Mouse (Mus musculus): ENCODE results near the gene Fgfr2. TPM values are rescaled to one million over a fixed set of nuclear protein-coding genes. Genes with fewer than 3 reads are reported as not detected.

Gene Fgfr2
- total RNA-seq, 2 experiments from 2014 or later: 0.26 to 0.51 TPM

DNA sequence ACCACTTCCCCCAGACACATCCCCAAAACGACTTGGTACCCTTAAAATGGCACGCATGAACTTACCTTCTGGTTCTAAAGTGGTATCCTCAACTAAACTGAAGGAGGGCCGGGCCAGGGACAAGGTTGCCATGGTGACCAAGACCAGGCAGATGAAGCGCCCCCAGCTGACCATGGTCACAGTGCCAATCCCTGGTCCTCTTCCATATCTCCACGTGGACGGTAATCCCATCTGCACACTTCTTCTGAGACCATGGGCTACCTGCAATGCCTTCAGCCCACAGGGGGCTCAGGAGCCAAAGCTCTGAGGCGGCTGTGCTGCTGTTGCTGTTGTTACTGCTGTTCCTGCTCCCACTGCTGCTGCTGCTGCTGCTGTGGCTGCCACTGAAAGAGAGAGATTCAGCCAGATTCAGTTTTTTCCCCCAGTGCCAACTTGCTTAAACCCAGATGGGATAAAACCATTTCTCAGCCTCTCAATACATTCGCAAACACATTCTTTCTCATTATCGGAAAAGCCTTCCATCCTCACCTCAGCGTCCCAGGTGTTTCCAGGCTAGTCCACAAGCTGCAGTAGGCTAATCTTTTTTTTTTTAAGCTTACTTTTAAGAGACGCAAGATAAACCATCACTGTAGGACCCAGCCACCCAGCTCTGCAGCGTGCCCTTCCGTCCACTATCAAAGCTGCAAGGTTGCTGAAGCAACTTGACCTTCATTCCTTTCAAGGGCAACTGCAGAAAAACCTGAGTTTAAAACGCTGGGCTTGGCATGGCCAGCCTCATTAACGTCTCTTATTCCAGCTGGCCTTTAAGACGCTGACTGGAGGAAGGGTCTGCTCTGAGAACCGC lies 2861.2 kb downstream of the Fgfr2 start:
- ATAC-seq (ENCODE audit: poor library complexity, severe bottlenecking): no peak

DNA sequence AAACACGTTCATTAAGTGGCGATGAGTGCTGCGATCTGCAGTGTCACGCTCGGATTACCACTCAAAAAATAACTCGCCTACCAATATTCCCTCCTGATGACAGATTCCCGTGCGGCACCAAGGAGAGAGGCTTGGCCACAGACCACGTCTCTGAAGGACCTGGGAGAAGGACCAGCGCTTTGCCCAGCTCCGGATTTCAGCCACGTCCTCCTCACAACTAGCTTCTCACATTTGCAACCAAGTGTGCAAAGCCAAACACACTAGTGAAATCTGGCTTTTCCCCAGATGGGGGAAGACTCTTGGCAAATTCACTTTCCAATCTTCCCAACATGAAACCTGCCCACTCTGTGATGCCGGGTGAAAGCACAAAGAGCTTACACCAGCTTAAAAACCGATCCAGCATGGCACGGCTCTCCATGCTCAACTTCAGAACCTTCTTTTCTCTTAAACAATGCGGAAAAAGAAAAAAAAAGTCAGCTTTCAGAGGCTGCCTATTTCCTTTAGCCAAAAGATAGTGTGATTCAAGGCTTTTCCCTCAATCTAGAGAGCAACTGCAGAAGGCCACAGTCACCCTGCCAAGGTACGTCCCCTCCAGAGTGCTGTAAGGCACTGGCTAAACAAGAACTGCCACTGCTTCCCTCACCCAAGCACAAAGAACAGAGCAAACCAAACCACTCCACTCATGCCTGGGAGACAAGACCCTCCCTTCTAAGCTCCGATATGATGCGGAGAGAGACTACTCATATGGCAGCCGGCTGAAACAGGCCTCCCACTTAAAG lies 2862.1 kb downstream of the Fgfr2 start:
- ATAC-seq (ENCODE audit: poor library complexity, severe bottlenecking): no peak

DNA sequence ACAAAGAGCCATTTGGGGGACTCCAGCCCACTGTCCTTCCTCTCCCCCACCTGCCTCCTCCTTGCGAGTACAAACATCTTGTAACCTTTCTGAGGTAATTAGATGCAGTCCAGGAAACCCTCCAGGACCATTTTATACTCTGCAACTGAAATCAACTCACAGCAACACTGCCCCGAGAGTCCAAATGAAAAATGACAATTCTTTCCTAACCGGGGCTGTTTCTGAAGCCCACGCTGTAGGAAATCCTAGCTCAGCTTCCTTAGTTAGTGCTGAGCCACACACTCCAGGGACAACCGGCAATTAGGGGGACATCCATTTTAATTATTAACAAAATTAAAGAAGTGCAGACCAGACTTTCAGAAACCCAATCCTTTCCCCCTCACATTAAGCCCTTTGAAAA lies 2863.1 kb downstream of the Fgfr2 start:
- ATAC-seq (ENCODE audit: poor library complexity, severe bottlenecking): no peak

DNA sequence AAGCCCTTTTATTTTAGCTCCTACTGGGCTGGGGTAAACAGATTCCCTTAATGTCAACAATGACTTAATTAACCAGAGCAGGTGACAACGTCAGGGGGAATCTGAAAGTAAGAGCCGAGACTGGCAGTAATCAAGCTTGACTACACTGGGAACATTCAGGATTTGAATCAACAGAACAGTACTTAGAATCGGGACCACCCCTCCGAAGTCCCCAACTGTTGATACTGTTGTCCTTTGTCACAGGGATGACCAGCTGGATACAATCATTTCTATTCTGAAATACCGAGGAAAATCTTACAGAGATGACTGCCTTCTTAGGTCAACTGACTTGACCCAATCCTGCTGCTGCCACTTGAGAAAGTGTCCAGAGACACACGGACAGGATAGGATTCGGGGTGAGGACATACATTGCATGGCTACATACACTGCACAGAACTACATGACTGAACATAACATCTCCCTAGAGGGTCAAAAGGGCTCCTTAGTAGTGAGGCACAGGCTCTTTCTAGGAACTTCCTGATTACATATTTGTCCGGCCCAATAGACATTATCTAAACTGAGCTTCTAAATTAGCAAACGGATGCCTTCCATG lies 2864.3 kb downstream of the Fgfr2 start:
- ATAC-seq (ENCODE audit: poor library complexity, severe bottlenecking): no peak

DNA sequence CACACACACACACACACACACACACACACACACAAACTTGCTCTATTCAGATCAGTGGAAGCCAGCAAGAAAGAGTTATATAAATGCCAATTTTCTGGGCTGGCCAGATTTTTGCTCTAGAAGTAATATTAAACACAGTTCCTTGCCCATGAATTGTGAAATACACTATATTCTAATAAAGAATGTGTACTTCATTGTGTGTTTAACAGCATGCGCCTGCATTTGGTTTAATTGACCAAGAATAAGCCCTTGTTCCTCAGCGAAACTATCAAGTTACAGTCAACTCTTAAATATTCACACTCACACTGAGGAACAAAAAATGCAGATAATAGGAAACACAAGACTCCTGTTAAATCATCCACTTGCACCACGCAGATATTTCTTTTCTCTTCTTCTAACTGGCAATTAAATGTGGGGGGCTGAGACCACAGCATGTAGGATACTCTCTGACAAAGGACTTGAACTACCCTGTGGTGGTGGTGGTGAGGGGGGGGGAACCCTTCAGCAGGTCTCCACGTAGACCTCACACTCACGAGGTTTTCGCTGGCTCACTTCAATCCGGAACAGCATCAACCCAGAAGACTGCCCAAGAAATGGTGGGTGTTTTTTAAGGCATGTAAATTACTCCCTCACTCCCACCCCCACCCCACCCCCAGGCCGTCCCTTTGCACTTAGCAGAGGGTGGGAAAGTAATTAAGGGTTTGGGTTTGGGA lies 2865.0 kb downstream of the Fgfr2 start:
- ATAC-seq (ENCODE audit: poor library complexity, severe bottlenecking): no peak

DNA sequence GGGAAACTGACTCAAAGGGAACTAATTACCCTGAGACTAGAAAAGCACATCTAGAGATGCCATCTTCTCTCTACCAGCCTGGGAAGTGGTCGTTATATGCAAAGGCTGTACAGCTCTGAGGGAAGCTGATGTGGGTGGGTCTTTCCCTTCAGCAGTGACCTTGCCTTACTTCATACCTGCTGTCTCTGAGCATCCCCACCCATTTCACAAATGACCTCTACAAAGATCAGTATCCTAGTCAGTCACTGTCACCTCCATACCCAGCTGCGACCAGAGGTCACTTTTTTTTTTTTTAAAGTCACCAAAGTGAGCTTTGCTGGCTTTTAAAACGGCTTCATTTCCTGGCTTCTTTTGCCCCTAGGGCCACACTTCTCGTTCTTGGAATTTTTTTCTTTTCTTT lies 2869.9 kb downstream of the Fgfr2 start:
- no peak for ATAC-seq (ENCODE audit: poor library complexity, severe bottlenecking)

DNA sequence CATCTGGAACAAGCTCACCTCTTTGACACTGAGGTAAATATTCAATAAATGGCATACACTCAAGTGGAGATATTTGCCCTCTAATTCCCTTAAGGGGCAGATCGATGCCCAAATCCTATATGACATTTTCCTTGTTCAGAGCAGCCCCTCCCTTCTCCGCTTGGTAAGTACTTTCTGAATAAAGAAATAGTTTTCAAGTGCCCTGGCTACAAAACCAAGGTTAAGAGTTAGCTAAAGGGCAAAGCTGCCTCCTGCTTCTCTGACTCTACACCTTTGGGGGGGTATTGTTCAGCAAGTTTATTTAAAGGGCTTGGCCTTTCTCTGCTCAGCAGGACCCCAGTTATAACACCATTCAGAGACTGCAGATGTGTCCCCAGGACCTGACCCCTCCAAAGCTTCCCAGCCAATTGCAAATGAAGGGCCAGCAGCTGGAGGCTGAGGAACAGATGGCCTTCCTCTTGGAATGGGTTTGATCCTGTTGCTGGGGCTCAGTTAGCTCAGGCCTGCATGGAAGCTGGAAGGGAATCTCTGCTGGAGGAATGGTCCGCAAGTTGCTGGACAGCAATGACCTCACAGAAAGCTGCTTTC lies 2871.1 kb downstream of the Fgfr2 start:
- no peak for ATAC-seq (ENCODE audit: poor library complexity, severe bottlenecking)

DNA sequence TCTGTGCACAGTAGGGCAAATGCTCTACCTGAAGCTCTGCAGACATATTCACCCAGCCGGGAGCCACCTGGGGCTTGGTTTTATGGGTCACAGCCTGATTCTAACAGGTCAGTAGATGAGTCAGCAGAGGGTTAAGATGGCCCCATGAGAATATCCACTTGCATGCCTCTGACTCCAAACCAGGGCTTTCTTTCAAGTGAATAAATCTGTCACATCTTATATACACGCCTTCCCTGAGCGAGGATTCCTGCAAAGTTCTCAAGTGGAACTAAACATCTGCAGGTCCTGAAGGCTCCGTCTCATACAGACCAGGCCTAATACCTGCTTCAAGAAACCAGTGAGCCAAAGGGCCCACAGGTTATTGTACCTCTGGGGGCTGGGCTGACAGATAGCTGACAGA lies 2872.2 kb downstream of the Fgfr2 start:
- ATAC-seq (ENCODE audit: poor library complexity, severe bottlenecking): no peak

DNA sequence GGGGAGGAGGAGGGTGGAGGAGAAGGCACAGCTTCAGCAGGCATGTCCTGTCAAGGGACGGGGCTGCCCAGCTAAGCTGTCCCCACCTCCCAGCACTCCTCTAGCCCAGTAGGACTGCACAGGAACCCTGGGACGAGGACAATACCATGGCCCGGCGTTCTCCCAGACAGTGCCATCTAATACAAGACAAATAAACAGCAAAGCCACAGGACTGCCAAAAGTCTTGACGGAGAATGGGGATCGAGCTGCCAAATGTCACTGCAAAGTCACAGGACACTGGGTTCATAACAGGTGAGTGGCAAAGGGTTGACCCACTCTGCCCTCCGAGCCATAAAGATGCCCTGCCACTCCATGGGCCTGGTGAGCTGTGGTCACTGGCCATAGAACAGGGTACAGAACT lies 2874.7 kb downstream of the Fgfr2 start:
- no peak for ATAC-seq (ENCODE audit: poor library complexity, severe bottlenecking)

DNA sequence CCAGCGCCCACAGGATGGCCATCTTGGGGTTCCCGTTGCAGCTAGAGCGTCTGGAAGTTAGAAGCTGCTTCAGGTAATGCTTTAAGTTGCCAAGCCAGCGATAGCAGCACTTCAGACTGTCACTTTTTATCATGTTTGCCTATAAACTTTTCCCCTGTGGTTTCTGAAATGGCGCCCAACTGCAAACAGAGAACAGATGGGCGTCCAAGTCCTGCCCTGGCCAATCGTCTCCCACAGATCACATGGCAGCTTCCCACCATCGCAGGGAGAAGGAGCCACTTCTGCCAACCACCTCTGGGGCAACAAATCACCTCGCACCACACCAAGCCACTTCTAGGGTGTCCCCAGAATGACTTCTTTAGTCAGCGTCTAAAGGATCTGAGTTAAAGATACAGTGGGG lies 2875.3 kb downstream of the Fgfr2 start:
- ATAC-seq (ENCODE audit: poor library complexity, severe bottlenecking): no peak

DNA sequence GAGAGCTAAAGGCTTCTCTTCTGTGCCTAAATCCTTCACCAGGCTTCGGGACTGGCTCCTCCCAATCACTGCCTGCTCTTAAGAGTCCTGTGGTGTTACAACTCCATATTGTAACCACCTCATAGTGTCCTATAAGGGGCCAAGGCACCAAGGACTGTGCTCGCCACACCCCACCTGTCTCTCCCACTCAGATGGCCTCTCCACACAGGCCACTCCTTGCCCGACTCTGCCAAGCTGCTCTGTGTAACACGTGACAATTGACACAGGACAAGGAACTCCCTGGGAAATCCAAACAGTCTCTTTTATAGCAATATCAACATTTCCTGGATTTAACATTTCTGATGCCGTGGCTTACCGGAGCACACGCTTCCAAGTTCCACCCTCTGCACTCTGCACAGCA lies 2876.7 kb downstream of the Fgfr2 start:
- ATAC-seq (ENCODE audit: poor library complexity, severe bottlenecking): no peak

DNA sequence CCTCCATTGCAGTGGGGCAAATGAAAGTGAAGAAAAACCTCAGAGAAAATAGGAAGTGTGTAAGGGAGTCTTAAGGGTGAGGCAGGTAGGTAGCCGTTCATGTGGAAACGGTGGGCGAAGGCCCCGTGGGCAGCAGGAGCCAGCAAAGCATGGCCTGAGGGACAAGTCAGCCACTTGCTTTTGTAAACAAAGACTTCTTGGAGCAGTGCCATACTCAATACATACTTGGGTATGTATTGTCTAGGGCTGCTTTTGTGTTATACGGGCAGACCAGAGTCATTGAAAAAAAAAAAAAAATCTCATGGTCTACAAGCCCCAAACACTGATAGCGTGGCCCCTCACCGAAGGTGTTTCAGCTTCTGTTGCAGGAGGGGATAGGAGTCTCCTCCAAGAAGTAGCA lies 2878.6 kb downstream of the Fgfr2 start:
- ATAC-seq (ENCODE audit: poor library complexity, severe bottlenecking): no peak

DNA sequence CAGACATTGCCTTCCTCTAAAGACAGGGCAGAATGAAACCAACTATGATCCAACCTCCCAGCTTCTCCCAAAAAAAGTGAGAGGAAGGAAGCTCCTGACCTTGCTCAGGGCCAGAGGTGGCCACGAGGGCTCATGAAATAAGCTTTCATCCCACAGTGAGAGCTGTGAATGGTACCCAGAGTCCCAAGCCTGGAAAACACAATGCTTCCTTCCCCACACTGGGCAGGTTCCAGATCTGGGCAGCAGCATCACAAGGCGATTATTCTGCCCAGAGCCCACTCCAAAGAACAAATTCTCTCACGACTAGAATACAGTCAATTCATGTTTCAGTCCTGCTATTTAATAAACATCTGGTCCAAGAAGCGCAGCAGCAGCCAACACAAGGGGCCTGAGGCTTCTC lies 2879.3 kb downstream of the Fgfr2 start:
- no peak for ATAC-seq (ENCODE audit: poor library complexity, severe bottlenecking)

DNA sequence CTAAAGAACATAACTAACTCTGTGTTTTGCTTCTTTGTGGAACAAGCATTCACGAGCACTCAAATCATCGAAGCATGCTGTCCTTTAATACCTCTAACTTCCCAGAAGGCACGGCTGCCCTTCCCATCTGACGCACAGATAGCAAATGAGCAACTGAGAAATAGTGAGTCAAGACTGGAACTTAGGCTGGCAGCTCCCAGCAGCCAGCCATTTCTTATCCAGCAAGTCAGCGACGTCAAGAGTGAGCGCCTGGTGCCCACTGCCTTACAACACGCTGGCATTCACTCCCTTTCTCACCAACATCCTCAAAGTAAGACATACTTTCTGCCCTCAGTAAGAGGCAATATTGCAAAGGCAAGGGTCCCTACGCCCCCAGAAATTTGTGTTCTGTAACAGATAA lies 2883.0 kb downstream of the Fgfr2 start:
- no peak for ATAC-seq (ENCODE audit: poor library complexity, severe bottlenecking)

DNA sequence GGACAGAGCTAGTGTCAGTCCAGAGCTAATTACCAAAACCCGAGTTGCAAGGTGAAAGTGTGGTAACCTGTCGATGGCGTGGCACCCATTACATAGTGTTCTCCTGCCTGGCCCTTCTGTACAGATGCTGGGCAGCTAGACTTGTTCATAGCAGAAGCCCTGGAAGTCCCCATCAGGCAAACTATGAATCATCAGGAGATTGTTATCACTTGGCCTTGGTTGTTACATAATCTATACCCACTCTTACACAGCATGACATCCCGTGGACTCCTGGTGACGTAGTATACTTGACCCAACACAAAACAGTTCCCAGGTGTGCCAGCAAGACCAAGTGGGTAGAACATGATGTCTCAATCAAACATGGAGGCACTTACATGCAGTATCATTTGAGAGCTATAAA lies 2885.9 kb downstream of the Fgfr2 start:
- no peak for ATAC-seq (ENCODE audit: poor library complexity, severe bottlenecking)

DNA sequence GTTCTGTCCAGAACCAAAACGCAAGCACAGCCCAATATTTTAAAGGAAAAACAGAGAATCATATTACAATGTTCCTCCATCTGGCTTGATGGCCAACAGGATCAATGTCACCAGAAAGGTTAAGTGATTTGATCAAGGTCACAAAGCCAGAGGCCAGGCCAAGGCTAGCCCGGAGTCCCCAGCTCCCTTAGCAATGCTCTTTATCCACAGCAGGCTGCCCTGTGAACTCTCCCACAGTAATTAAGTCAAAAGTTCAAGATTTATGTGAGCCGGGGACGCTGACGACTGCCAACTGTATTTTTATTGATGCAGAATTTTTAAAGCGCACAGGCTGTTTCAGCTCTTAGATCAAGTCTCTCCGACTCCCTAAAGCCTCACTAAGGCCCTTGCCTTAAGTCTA lies 2889.4 kb downstream of the Fgfr2 start:
- no peak for ATAC-seq (ENCODE audit: poor library complexity, severe bottlenecking)

DNA sequence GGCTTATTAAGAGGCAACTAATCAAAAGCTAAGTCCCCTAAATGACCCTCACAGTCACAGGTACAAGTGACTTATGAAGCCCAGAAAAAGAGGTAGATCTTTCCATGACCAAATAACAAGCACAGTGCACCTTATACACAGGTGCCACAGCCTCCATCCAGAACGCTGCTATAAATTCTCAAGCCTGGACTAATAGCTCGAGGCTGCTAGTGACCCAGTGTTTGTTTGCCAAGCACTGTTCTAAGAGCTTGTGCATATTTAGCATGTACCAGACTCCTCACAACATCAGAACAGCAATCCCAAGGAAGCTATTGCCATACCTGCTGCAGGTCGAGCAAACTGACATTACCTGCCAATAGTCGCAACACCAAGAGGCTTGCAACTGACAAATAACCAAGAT lies 2893.1 kb downstream of the Fgfr2 start:
- no peak for ATAC-seq (ENCODE audit: poor library complexity, severe bottlenecking)

DNA sequence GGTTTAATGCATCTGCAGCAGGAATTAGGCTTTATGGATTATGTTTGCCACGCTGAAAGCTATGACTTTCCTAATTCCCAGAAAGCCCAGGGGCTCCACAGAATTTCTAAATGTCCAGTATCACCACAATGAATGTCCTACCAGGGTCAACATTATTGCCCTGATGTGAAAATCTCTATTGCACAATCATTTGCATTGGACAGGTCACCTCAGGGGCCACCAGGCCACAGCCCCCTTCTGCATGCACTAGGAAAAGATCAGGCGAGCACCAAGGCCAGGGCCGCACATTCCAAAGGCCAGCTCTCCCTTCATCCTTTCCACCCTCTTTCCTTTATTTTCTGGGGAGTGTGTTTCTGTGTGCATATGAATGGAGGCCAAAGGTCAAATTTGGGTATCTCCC lies 2897.9 kb downstream of the Fgfr2 start:
- ATAC-seq (ENCODE audit: poor library complexity, severe bottlenecking): no peak

DNA sequence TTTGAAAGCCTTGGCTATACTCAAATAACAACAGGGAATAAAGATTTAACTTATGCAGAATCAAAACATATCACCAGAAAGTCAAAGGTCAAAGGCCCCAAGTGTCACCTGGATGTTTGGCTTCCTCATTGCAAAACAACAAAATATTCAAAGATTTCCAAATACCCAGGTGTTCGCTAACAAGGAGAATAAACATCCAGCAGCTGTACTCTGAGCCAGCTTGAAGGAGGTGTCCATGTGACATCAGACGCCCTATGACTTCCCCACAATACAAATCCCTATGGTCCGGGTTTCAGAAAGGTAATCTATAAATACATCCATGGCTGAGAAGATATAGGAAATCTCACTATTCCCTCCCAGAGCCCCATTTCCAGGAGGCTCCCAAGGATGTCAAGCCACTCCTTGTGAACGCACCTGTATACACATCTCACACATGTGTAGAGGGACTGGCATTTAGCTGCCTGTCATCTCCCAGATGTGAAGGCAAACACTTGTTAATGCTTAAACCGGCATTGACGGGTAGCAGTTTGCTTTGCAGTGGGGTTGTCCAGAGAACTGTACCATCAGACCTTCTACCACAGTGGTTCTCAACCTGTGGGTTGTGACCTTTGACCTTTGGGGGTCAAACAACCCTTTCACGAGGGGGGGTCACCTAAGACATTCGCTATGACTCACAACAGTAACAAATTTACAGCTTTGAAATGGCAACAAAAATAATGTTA lies 2900.4 kb downstream of the Fgfr2 start:
- ATAC-seq (ENCODE audit: poor library complexity, severe bottlenecking): no peak

DNA sequence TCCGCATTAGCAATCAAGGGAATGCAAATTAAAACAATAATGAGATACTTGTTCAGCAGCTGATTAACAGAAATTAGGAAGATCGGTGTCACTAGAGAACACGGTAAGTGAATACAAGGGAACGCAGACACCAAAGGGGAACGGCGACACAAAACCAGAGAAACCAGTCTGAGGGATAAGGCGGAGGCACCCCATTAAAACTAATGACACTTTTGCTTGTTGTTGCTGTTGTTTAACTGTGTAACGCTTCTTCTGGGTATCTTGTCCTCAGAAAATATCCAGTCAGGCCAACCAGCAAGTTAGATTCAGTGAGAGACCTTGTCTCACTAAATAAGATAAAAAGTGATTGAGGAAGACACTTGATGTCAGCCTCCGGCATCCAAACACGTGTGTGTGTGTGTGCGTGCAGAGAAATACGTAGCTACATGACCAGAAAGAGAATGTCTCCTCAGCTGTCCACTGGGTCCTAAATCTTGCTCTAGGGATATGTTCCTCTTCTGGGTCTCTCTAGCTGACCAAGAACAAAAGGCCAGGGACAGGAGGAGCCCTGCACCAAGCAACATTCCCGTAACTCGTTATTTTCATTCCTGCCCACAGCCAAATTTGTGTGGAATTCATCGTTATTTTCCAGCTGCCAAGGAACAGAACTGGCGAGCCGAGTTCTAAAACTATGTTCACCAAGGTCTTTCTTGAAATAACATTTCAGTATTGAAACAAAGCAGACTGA lies 2901.3 kb downstream of the Fgfr2 start:
- no peak for ATAC-seq (ENCODE audit: poor library complexity, severe bottlenecking)
